Mouse (Mus musculus): ENCODE results near the gene Arhgap22.

Arhgap22 gene

GRCm38 (mm10) chr14:33377211-33377610 is 163.4 kb downstream of the Arhgap22 start:
- no peak for DNase-seq

- DNase-seq: no peak
Observed at GRCm38 (mm10) chr14:33378723-33379122, 164.9 kb downstream of the Arhgap22 start.

GRCm38 (mm10) chr14:33380830-33381457 is 167.1 kb downstream of the Arhgap22 start:
- peak; percentile 70 for DNase-seq

GRCm38 (mm10) chr14:33398065-33398860 is 184.4 kb downstream of the Arhgap22 start:
- DNase-seq: no peak

GRCm38 (mm10) chr14:33400019-33400418 is 186.2 kb downstream of the Arhgap22 start:
- no peak for DNase-seq

GRCm38 (mm10) chr14:33402331-33402730 is 188.5 kb downstream of the Arhgap22 start:
- DNase-seq: no peak

GRCm38 (mm10) chr14:33415746-33416145 is 201.9 kb downstream of the Arhgap22 start:
- DNase-seq: no peak

GRCm38 (mm10) chr14:33418311-33418909 is 204.6 kb downstream of the Arhgap22 start:
- DNase-seq: no peak
